Mouse (Mus musculus): ENCODE data around the gene H2-M3.
"Not testable (repeated sequence)": the region's sequence is repeated elsewhere in the genome, so short reads cannot be mapped to it uniquely, and the experiment has no call there.

H2-M3 gene

GRCm38 (mm10) chr17:37270058-37270701 lies at the start of gene H2-M3:
Gene H2-M3 (plus strand): TSS chr17:37270220.
- DNase-seq (ENCODE audit: low spot score in 2 of 2) = peak; percentile 83 to 87

- no peak for DNase-seq (ENCODE audit: low spot score in 2 of 2)
Observed at GRCm38 (mm10) chr17:37221879-37222278, 48.1 kb upstream of the H2-M3 start.

- DNase-seq (ENCODE audit: low spot score in 2 of 2) = not testable (repeated sequence)
Observed at GRCm38 (mm10) chr17:37237230-37237629, 32.8 kb upstream of the H2-M3 start, which contains the start of gene Olfr97. Gene Olfr97 (minus strand): TSS chr17:37237330.

GRCm38 (mm10) chr17:37242198-37242597 lies 27.8 kb upstream of the H2-M3 start:
- DNase-seq (ENCODE audit: low spot score in 2 of 2) = no peak

GRCm38 (mm10) chr17:37246715-37247114 lies 23.3 kb upstream of the H2-M3 start:
- DNase-seq (ENCODE audit: low spot score in 2 of 2) = peak in 1 of 2 experiments; percentile 14

GRCm38 (mm10) chr17:37249460-37249859 lies 20.6 kb upstream of the H2-M3 start:
- DNase-seq (ENCODE audit: low spot score in 2 of 2) = no peak

- DNase-seq (ENCODE audit: low spot score in 2 of 2) = no peak
Observed at GRCm38 (mm10) chr17:37250544-37250943, 19.5 kb upstream of the H2-M3 start.

GRCm38 (mm10) chr17:37263626-37264025 lies 6.4 kb upstream of the H2-M3 start, which contains the start of gene Olfr98:
Gene Olfr98 (minus strand): TSS chr17:37263749.
- no peak for DNase-seq (ENCODE audit: low spot score in 2 of 2)

GRCm38 (mm10) chr17:37270702-37271092 lies 677 bp downstream of the H2-M3 start:
- no peak for DNase-seq (ENCODE audit: low spot score in 2 of 2)

- DNase-seq (ENCODE audit: low spot score in 2 of 2) = no peak
Observed at GRCm38 (mm10) chr17:37275626-37276248, 5.7 kb downstream of the H2-M3 start.

GRCm38 (mm10) chr17:37276573-37276972 lies 6.6 kb downstream of the H2-M3 start:
- no peak for DNase-seq (ENCODE audit: low spot score in 2 of 2)

GRCm38 (mm10) chr17:37280331-37280730 lies 10.3 kb downstream of the H2-M3 start:
- no peak for DNase-seq (ENCODE audit: low spot score in 2 of 2)

GRCm38 (mm10) chr17:37283360-37283759 lies 13.3 kb downstream of the H2-M3 start, which contains the start of gene Olfr99:
Gene Olfr99 (minus strand): TSS chr17:37283460.
- no peak for DNase-seq (ENCODE audit: low spot score in 2 of 2)

- DNase-seq (ENCODE audit: low spot score in 2 of 2) = no peak
Observed at GRCm38 (mm10) chr17:37304213-37304612, 34.2 kb downstream of the H2-M3 start, which contains the start of gene Olfr101. Gene Olfr101 (minus strand): TSS chr17:37304313.

GRCm38 (mm10) chr17:37308483-37308882 lies 38.5 kb downstream of the H2-M3 start:
- DNase-seq (ENCODE audit: low spot score in 2 of 2) = no peak

GRCm38 (mm10) chr17:37310146-37310699 lies 40.2 kb downstream of the H2-M3 start:
- no peak for DNase-seq (ENCODE audit: low spot score in 2 of 2)

GRCm38 (mm10) chr17:37316954-37317353 lies 46.9 kb downstream of the H2-M3 start, which contains the start of gene Olfr102:
Gene Olfr102 (minus strand): TSS chr17:37317054.
- no peak for DNase-seq (ENCODE audit: low spot score in 2 of 2)
